Comparison of ENCODE assay signal across 8 mouse cellular contexts in genomic region chr8:22059153-22059738, GRCm38 (mm10). TPM values are rescaled to one million over a fixed set of nuclear protein-coding genes. Genes with fewer than 3 reads are reported as not detected.
DNase-seq lines count a peak whose midpoint lies in the region; ATAC-seq and TF ChIP-seq lines count a peak whose summit lies in the region.

No protein-coding gene starts in this region.

- WGBS in kidney, postnatal 0 days: 44% methylated on average over 11 of the region's 11 CpGs
- 37% methylated on average over 11 of the region's 11 CpGs for WGBS in embryonic facial prominence, embryonic 13.5 days
- WGBS in intestine, postnatal 0 days: 58% methylated on average over 11 of the region's 11 CpGs
- WGBS in neural tube, embryonic 14.5 days: 40% methylated on average over 11 of the region's 11 CpGs

- no peaks in the 10 kb centered on the region for H3K9me3 ChIP-seq in kidney, postnatal 0 days (replicated peaks; ENCODE audit: low read length)
- no peaks in the 10 kb centered on the region for H3K9me3 ChIP-seq in embryonic facial prominence, embryonic 13.5 days
- H3K9me3 ChIP-seq in intestine, postnatal 0 days (ENCODE audit: control insufficient read depth): no peaks in the 10 kb centered on the region
- H3K9me3 ChIP-seq in neural tube, embryonic 14.5 days (ENCODE audit: control insufficient read depth, low read length): no peaks in the 10 kb centered on the region

- H3K4me1 ChIP-seq in kidney, postnatal 0 days (replicated peaks; ENCODE audit: insufficient read depth, low read length): 0 out of 2 replicates have a peak, but pooled peaks cover 4% of the 10 kb centered on the region
- H3K4me1 ChIP-seq in embryonic facial prominence, embryonic 13.5 days: peaks cover 9% of the 10 kb centered on the region
- H3K4me1 ChIP-seq in intestine, postnatal 0 days (replicated peaks; ENCODE audit: control insufficient read depth, insufficient read depth, low read length): peaks cover 3% of the 10 kb centered on the region; the same call in 1 of the 2 replicates
- peaks cover 9% of the 10 kb centered on the region for H3K4me1 ChIP-seq in neural tube, embryonic 14.5 days (ENCODE audit: control insufficient read depth, insufficient read depth, low read length)

- no peak for ATAC-seq in kidney, postnatal 0 days (replicated peaks; ENCODE audit: low FRiP score, low read depth)
- ATAC-seq in embryonic facial prominence, embryonic 13.5 days (ENCODE audit: insufficient number of reproducible peaks, insufficient read depth, low FRiP score, low TSS enrichment, low read depth): no peak
- ATAC-seq in intestine, postnatal 0 days: no peak
- ATAC-seq in neural tube, embryonic 14.5 days (ENCODE audit: low read depth): no peak

- no peak for TF ChIP-seq CTCF in kidney, postnatal 0 days (IDR thresholded peaks at IDR 0.05; ENCODE audit: low read depth)
- TF ChIP-seq CTCF in intestine, postnatal 0 days (IDR thresholded peaks at IDR 0.05; ENCODE audit: low read depth): no peak

- no peak overlapping the region for H3K27ac ChIP-seq in kidney, postnatal 0 days
- H3K27ac ChIP-seq in embryonic facial prominence, embryonic 13.5 days: no peak overlapping the region
- H3K27ac ChIP-seq in intestine, postnatal 0 days (ENCODE audit: low read depth, low read length): no peak overlapping the region; the same call in 1 of the 2 replicates
- no peak overlapping the region for H3K27ac ChIP-seq in neural tube, embryonic 14.5 days (ENCODE audit: low read depth, low read length)

- no peak for DNase-seq in kidney, postnatal 0 days (ENCODE audit: low spot score)
- no peak for DNase-seq in kidney, postnatal 14 days
- no peak for DNase-seq in adipocyte (ENCODE audit: low spot score)
- DNase-seq in left cerebral cortex, postnatal 10 days (ENCODE audit: extremely low spot score in 1 of 2, low spot score in 2 of 2): no peak
- no peak for DNase-seq in spleen, postnatal 14 days (ENCODE audit: low spot score in 2 of 2)

- H3K9ac ChIP-seq in kidney, postnatal 0 days (ENCODE audit: low read depth, low read length): peak overlapping the region; percentile 67
- H3K9ac ChIP-seq in embryonic facial prominence, embryonic 13.5 days: peak overlapping the region; percentile 75; the same call in 1 of the 2 replicates
- peak overlapping the region; percentile 61; the same call in 1 of the 2 replicates for H3K9ac ChIP-seq in intestine, postnatal 0 days (ENCODE audit: low read depth, low read length)
- peak overlapping the region; percentile 66; the same call in 1 of the 2 replicates for H3K9ac ChIP-seq in neural tube, embryonic 14.5 days (replicated peaks; ENCODE audit: low read depth, low read length)

- H3K36me3 ChIP-seq in kidney, postnatal 0 days (ENCODE audit: insufficient read depth, low read length): peaks cover 4% of the 10 kb centered on the region; the same call in 1 of the 2 replicates
- peaks cover 11% of the 10 kb centered on the region for H3K36me3 ChIP-seq in embryonic facial prominence, embryonic 13.5 days
- peaks cover 12% of the 10 kb centered on the region for H3K36me3 ChIP-seq in intestine, postnatal 0 days (ENCODE audit: control insufficient read depth, insufficient read depth)
- peaks cover under 1% of the 10 kb centered on the region; the same call in 1 of the 2 replicates for H3K36me3 ChIP-seq in neural tube, embryonic 14.5 days (ENCODE audit: control insufficient read depth, insufficient read depth, low read length)

- peaks cover 12% of the 10 kb centered on the region for H3K27me3 ChIP-seq in kidney, postnatal 0 days (ENCODE audit: insufficient read depth, low read length)
- H3K27me3 ChIP-seq in embryonic facial prominence, embryonic 13.5 days: peaks cover 38% of the 10 kb centered on the region
- H3K27me3 ChIP-seq in intestine, postnatal 0 days (replicated peaks; ENCODE audit: control insufficient read depth, insufficient read depth, low read length): no peaks in the 10 kb centered on the region
- 0 out of 2 replicates have a peak, but pooled peaks cover 2% of the 10 kb centered on the region for H3K27me3 ChIP-seq in neural tube, embryonic 14.5 days (ENCODE audit: control insufficient read depth, insufficient read depth, low read length)

- peak overlapping the region; percentile 98 for H3K4me2 ChIP-seq in kidney, postnatal 0 days (ENCODE audit: low read length)
- H3K4me2 ChIP-seq in embryonic facial prominence, embryonic 13.5 days: peak overlapping the region; percentile 95
- H3K4me2 ChIP-seq in intestine, postnatal 0 days (replicated peaks; ENCODE audit: low read depth): peak overlapping the region; percentile 97
- peak overlapping the region; percentile 80 for H3K4me2 ChIP-seq in neural tube, embryonic 14.5 days (ENCODE audit: low read depth, low read length)

- intact Hi-C loops in left cerebral cortex, postnatal 10 days (cut with DNase I): no loop called here

- peak overlapping the region; percentile 73 for H3K4me3 ChIP-seq in kidney, postnatal 0 days (replicated peaks; ENCODE audit: low read depth, low read length)
- H3K4me3 ChIP-seq in embryonic facial prominence, embryonic 13.5 days: peak overlapping the region; percentile 71
- H3K4me3 ChIP-seq in intestine, postnatal 0 days (ENCODE audit: low read depth, low read length): peak overlapping the region; percentile 81
- peak overlapping the region; percentile 71 for H3K4me3 ChIP-seq in neural tube, embryonic 14.5 days (ENCODE audit: low read depth, low read length)

RNA-seq across cellular contexts. Expression of gene Atp7b, which starts 0.9 kb away (rescaled TPM):
- 0.33 and 0.52 TPM in 2 replicates for polyA plus RNA-seq in kidney, postnatal 0 days (2015; fragmentation: Nextera tagmentation; extraction: Ambion mirVana)
- 0.55 and 0.96 TPM in 2 replicates for polyA plus RNA-seq in embryonic facial prominence, embryonic 13.5 days (2015; fragmentation: Nextera tagmentation; extraction: Ambion mirVana)
- 3.0 and 3.9 TPM in 2 replicates for polyA plus RNA-seq in intestine, postnatal 0 days (2015; fragmentation: Nextera tagmentation; extraction: Ambion mirVana)
- polyA plus RNA-seq in neural tube, embryonic 14.5 days (2014; fragmentation: Nextera tagmentation; extraction: Ambion mirVana): 1.4 TPM in 2 replicates
- total RNA-seq in left cerebral cortex, postnatal 10 days (2021): 1 to 10 TPM; 2.6 to 3.1 TPM

RNA-seq across cellular contexts. Expression of gene Alg11, which starts 1.3 kb away (rescaled TPM):
- 23.5 and 24.4 TPM in 2 replicates for polyA plus RNA-seq in kidney, postnatal 0 days (2015; fragmentation: Nextera tagmentation; extraction: Ambion mirVana)
- 39.1 and 40.8 TPM in 2 replicates for polyA plus RNA-seq in embryonic facial prominence, embryonic 13.5 days (2015; fragmentation: Nextera tagmentation; extraction: Ambion mirVana)
- 12.1 and 12.4 TPM in 2 replicates for polyA plus RNA-seq in intestine, postnatal 0 days (2015; fragmentation: Nextera tagmentation; extraction: Ambion mirVana)
- 39.6 and 42.5 TPM in 2 replicates for polyA plus RNA-seq in neural tube, embryonic 14.5 days (2014; fragmentation: Nextera tagmentation; extraction: Ambion mirVana)
- 10 to 100 TPM; 27.1 to 30.1 TPM for total RNA-seq in left cerebral cortex, postnatal 10 days (2021)
